Mouse (Mus musculus) heart, embryonic 16.5 days (tissue): ENCODE results near the gene Gm973. TPM values are rescaled to one million over a fixed set of nuclear protein-coding genes. Genes with fewer than 3 reads are reported as not detected.

Experiments
- ATAC-seq: fragments of 200-750 bp; cut with Nextera tagmentation; replicated peaks from 2 replicates; pipeline ENCODE4 v1.8.0; 2017; ENCODE audit warnings: moderate number of reproducible peaks; ENCODE audit not compliant: insufficient read depth, low FRiP score; ENCODE audit errors: extremely low read depth
- H3K27ac ChIP-seq: fragments of 300-500 bp; sonication (generic); 2 replicates; pipeline ENCODE4 v1.5.1; 2014; ENCODE audit warnings: mild to moderate bottlenecking, low read length, control low read depth, moderate library complexity
- H3K27me3 ChIP-seq: fragments of 300-500 bp; sonication (generic); 2 replicates; pipeline ENCODE4 v1.6.1; 2014; ENCODE audit warnings: low read length, mixed read lengths; ENCODE audit not compliant: control insufficient read depth, insufficient read depth
- H3K36me3 ChIP-seq: fragments of 300-500 bp; sonication (generic); 2 replicates; pipeline ENCODE4 v1.6.1; 2014; ENCODE audit not compliant: control insufficient read depth, insufficient read depth
- H3K4me1 ChIP-seq: fragments of 300-500 bp; sonication (generic); 2 replicates; pipeline ENCODE4 v1.6.1; 2014; ENCODE audit warnings: low read length, mixed read lengths; ENCODE audit not compliant: control insufficient read depth, insufficient read depth
- H3K4me2 ChIP-seq: fragments of 300-500 bp; sonication (generic); 2 replicates; pipeline ENCODE4 v1.6.1; 2014; ENCODE audit warnings: low read depth, mild to moderate bottlenecking, control low read depth, low read length
- H3K4me3 ChIP-seq: fragments of 300-500 bp; sonication (generic); 2 replicates; pipeline ENCODE4 v1.5.1; 2014; ENCODE audit warnings: mild to moderate bottlenecking, control low read depth, low read length
- H3K9ac ChIP-seq: fragments of 300-500 bp; sonication (generic); 2 replicates; pipeline ENCODE4 v1.6.1; 2014; ENCODE audit warnings: low read length, control low read depth
- H3K9me3 ChIP-seq: fragments of 300-500 bp; sonication (generic); replicated peaks from 2 replicates; pipeline ENCODE4 v1.6.1; 2016; ENCODE audit warnings: low read length; ENCODE audit not compliant: control insufficient read depth
- WGBS: fragments of 180-500 bp; shearing (Covaris S2); extraction: QIAGEN DNeasy Blood & Tissue Kit; methylation state at CpG from one replicate; pipeline ENCODE4 v1.1.7; 2014; 5-methylcytosine and 5-hydroxymethylcytosine counted together
- polyA plus RNA-seq: library from polyadenylated mRNA; unstranded; fragments of >200 nt; fragmentation: Nextera tagmentation; extraction: Ambion mirVana; gene quantifications from 2 replicates; pipeline ENCODE4 v1.2.1, GENCODE M21; 2015

The Gm973 gene
- polyA plus RNA-seq = 0.10 and 0.41 TPM in 2 replicates

- H3K9me3 ChIP-seq = no peaks in the 10 kb centered on the region
- H3K9ac ChIP-seq = peak within 1 kb of the TSS; percentile 68
- 8% methylated on average over 25 of the region's 25 CpGs for WGBS
- ATAC-seq = peak; percentile 65; the same call in 1 of the 2 replicates
- peak within 1 kb of the TSS; percentile 49 for H3K4me3 ChIP-seq
- H3K4me1 ChIP-seq = peaks cover 11% of the 10 kb centered on the region
- H3K36me3 ChIP-seq = no peaks in the 10 kb centered on the region
- H3K4me2 ChIP-seq = peak within 1 kb of the TSS; percentile 77
- H3K27ac ChIP-seq = peak within 1 kb of the TSS; percentile 72
- no peaks in the 10 kb centered on the region; the same call in 1 of the 2 replicates for H3K27me3 ChIP-seq
Measured at GRCm38 (mm10) chr1:59516026-59516917, at the start of gene Gm973. Gm973 (plus strand) TSS chr1:59516264.

GRCm38 (mm10) chr1:59469170-59469569, 46.9 kb upstream of the Gm973 start:
- Histone ChIP-seq H3K4me2 (no peak overlapping the region), H3K4me3 (no peak overlapping the region), H3K9me3 (no peaks in the 10 kb centered on the region), H3K36me3 (no peaks in the 10 kb centered on the region), H3K27me3 (peaks cover 12% of the 10 kb centered on the region), H3K9ac (no peak overlapping the region), H3K4me1 (peaks cover 12% of the 10 kb centered on the region), H3K27ac (no peak overlapping the region)
- 56% methylated on average over 4 of the region's 4 CpGs for WGBS
- ATAC-seq = no peak

- H3K27ac ChIP-seq = no peak overlapping the region
- H3K4me2 ChIP-seq = no peak overlapping the region
- no peak for ATAC-seq
- WGBS = 60% methylated on average over 4 of the region's 4 CpGs
- peaks cover 15% of the 10 kb centered on the region for H3K27me3 ChIP-seq
- H3K4me1 ChIP-seq = peaks cover 12% of the 10 kb centered on the region
- no peak overlapping the region for H3K9ac ChIP-seq
- H3K4me3 ChIP-seq = no peak overlapping the region
- H3K36me3 ChIP-seq = no peaks in the 10 kb centered on the region
- no peaks in the 10 kb centered on the region for H3K9me3 ChIP-seq
Measured at GRCm38 (mm10) chr1:59470766-59471165, 45.3 kb upstream of the Gm973 start.

- no peaks in the 10 kb centered on the region for H3K36me3 ChIP-seq
- H3K4me1 ChIP-seq = peaks cover 12% of the 10 kb centered on the region
- no peak for ATAC-seq
- no peak overlapping the region for H3K27ac ChIP-seq
- H3K4me3 ChIP-seq = no peak overlapping the region
- H3K9me3 ChIP-seq = no peaks in the 10 kb centered on the region
- 13% methylated on average over 9 of the region's 11 CpGs for WGBS
- peaks cover 15% of the 10 kb centered on the region for H3K27me3 ChIP-seq
- H3K9ac ChIP-seq = no peak overlapping the region
- peak overlapping the region; percentile 21; the same call in 1 of the 2 replicates for H3K4me2 ChIP-seq
Measured at GRCm38 (mm10) chr1:59472368-59473180, 43.5 kb upstream of the Gm973 start.

GRCm38 (mm10) chr1:59473181-59473555, 42.9 kb upstream of the Gm973 start:
- peaks cover 12% of the 10 kb centered on the region for H3K4me1 ChIP-seq
- ATAC-seq = no peak
- WGBS = 16% methylated on average over 4 of the region's 4 CpGs
- H3K4me3 ChIP-seq = no peak overlapping the region
- no peak overlapping the region; the same call in 1 of the 2 replicates for H3K4me2 ChIP-seq
- H3K27me3 ChIP-seq = peaks cover 15% of the 10 kb centered on the region
- no peaks in the 10 kb centered on the region for H3K36me3 ChIP-seq
- H3K9ac ChIP-seq = no peak overlapping the region
- no peak overlapping the region for H3K27ac ChIP-seq
- H3K9me3 ChIP-seq = no peaks in the 10 kb centered on the region

- H3K27ac ChIP-seq = no peak overlapping the region
- no peak overlapping the region for H3K4me3 ChIP-seq
- no peaks in the 10 kb centered on the region for H3K36me3 ChIP-seq
- no peaks in the 10 kb centered on the region for H3K9me3 ChIP-seq
- H3K4me2 ChIP-seq = no peak overlapping the region
- no peak overlapping the region for H3K9ac ChIP-seq
- WGBS = 27% methylated on average over 2 of the region's 2 CpGs
- ATAC-seq = no peak
- H3K27me3 ChIP-seq = peaks cover 14% of the 10 kb centered on the region; the same call in 1 of the 2 replicates
- peaks cover 12% of the 10 kb centered on the region for H3K4me1 ChIP-seq
Measured at GRCm38 (mm10) chr1:59475618-59476017, 40.4 kb upstream of the Gm973 start.

- Histone ChIP-seq H3K4me1 (peaks cover 10% of the 10 kb centered on the region), H3K9ac (no peak overlapping the region), H3K36me3 (no peaks in the 10 kb centered on the region), H3K4me2 (no peak overlapping the region), H3K27ac (no peak overlapping the region), H3K27me3 (peaks cover 14% of the 10 kb centered on the region), H3K4me3 (no peak overlapping the region), H3K9me3 (no peaks in the 10 kb centered on the region)
- 55% methylated on average over 3 of the region's 3 CpGs for WGBS
- no peak for ATAC-seq
Measured at GRCm38 (mm10) chr1:59478911-59479310, 37.2 kb upstream of the Gm973 start.

GRCm38 (mm10) chr1:59480821-59481455, 35.1 kb upstream of the Gm973 start:
- peaks cover 14% of the 10 kb centered on the region for H3K4me1 ChIP-seq
- 8% methylated on average over 23 of the region's 23 CpGs for WGBS
- H3K9me3 ChIP-seq = no peaks in the 10 kb centered on the region
- H3K4me2 ChIP-seq = peak overlapping the region; percentile 98
- H3K27ac ChIP-seq = peak overlapping the region; percentile 92
- peak overlapping the region; percentile 76 for H3K9ac ChIP-seq
- no peak for ATAC-seq
- H3K27me3 ChIP-seq = peaks cover 12% of the 10 kb centered on the region
- H3K4me3 ChIP-seq = peak overlapping the region; percentile 79
- no peaks in the 10 kb centered on the region for H3K36me3 ChIP-seq
